Mouse (Mus musculus): Measurements from ENCODE around the gene St3gal3.

DNA sequence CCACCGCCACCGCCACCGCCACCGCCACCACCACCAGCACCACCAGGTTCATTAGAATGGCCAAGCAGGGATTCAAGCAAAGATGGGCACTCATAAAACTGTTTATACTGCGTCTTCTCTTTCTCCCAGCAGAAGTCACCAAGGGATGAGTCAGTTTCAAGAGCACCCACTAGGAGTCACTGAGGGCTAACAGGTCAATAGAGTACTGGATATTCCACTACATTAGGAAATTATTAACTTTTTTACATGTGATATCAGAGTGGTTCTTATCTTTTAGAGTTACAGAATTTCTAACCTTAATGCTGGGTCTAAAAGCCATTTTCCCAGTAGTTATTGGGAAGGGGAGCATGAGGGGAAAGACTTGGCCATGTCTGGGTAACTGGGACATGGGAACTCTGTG, 197.8 kb downstream of the St3gal3 start:
- TF ChIP-seq CTCF (IDR thresholded peaks at IDR 0.05; ENCODE audit: low read depth) (no peak), EP300 (IDR thresholded peaks at IDR 0.05; ENCODE audit: low read depth) (no peak)
